Comparison of ENCODE assay signal across 10 mouse cellular contexts in the genomic region with DNA sequence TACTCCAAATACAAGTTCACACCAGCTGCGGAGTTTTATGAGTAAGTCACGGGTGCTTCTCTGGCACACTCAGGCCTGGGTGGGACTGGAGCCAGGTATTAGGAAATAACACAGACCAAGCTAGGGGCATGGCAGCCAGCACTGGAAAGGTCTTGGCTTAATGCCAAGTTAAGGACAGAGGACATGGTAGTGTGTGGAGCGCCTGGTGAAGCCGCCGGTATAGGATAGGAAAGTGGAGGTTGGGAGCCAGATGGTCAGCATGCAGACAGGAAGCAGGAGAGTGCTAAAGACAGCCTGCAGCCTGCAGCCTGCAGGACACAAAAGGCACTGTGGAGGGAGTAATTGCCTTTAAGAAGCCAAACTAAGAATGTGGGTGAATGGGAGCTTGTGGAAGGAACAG. TPM values are rescaled to one million over a fixed set of nuclear protein-coding genes. Genes with fewer than 3 reads are reported as not detected.
A peak's percentile ranks its signal among the peaks of the same experiment; 100 is the strongest.
DNase-seq lines count a peak whose midpoint lies in the region; ATAC-seq and TF ChIP-seq lines count a peak whose summit lies in the region.
"Had no signal": no experiment of that assay in that cellular context is flagged by ENCODE, and none has a peak within 500 bp of the region (broad histone marks: within the 10 kb centered on the region; RNA-seq: fewer than 3 reads in every experiment).

No protein-coding gene starts in this region.

- 0 out of 2 replicates have a peak, but pooled peaks have one; percentile 22 for TF ChIP-seq CTCF in heart, postnatal 0 days (IDR thresholded peaks at IDR 0.05; ENCODE audit: low read depth)

- TF ChIP-seq EP300 in heart, postnatal 0 days (IDR thresholded peaks at IDR 0.05; ENCODE audit: low read depth) = 0 out of 2 replicates have a peak, but pooled peaks have one; percentile 37

- 15% methylated on average over 5 of the region's 5 CpGs for WGBS in heart, postnatal 0 days
- WGBS in limb, embryonic 14.5 days = 18% methylated on average over 5 of the region's 5 CpGs

- 0 out of 2 replicates have a peak overlapping the region, but pooled peaks have one; percentile 7 for H3K4me2 ChIP-seq in heart, postnatal 0 days (ENCODE audit: low read depth, low read length)
- no peak overlapping the region for H3K4me2 ChIP-seq in limb, embryonic 14.5 days (replicated peaks; ENCODE audit: low read depth, low read length, severe bottlenecking)
- H3K4me2 ChIP-seq: liver, embryonic 15.5 days had no signal

- H3K4me3 ChIP-seq in heart, postnatal 0 days (ENCODE audit: low read depth, low read length) = no peak overlapping the region
- H3K4me3 ChIP-seq in limb, embryonic 14.5 days (replicated peaks; ENCODE audit: low read length) = no peak overlapping the region
- H3K4me3 ChIP-seq: liver, embryonic 15.5 days had no signal

- H3K27me3 ChIP-seq in heart, postnatal 0 days (ENCODE audit: control insufficient read depth, insufficient read depth, low read length) = 0 out of 2 replicates have a peak, but pooled peaks cover 3% of the 10 kb centered on the region
- H3K27me3 ChIP-seq in limb, embryonic 14.5 days (ENCODE audit: control insufficient read depth, insufficient read depth, low read length) = no peaks in the 10 kb centered on the region
- H3K27me3 ChIP-seq: liver, embryonic 15.5 days had no signal

- no peak overlapping the region for H3K9ac ChIP-seq in heart, postnatal 0 days (replicated peaks; ENCODE audit: low read depth, low read length)
- H3K9ac ChIP-seq in limb, embryonic 14.5 days (ENCODE audit: low read depth, low read length, severe bottlenecking) = no peak overlapping the region
- H3K9ac ChIP-seq: liver, embryonic 15.5 days had no signal

- ATAC-seq in heart, postnatal 0 days (ENCODE audit: insufficient read depth, low read depth) = peak; percentile 98
- peak; percentile 70 for ATAC-seq in limb, embryonic 14.5 days (ENCODE audit: low FRiP score, low read depth)
- no peak for ATAC-seq in megakaryocyte-erythroid progenitor cell, adult 5-6 weeks (replicated peaks; ENCODE audit: low FRiP score, low TSS enrichment, poor library complexity, severe bottlenecking)

- TF ChIP-seq POLR2A in limb, embryonic 14.5 days (IDR thresholded peaks at IDR 0.05; ENCODE audit: borderline replicate concordance, extremely low read depth, insufficient read depth, insufficient read length) = no peak

- H3K4me1 ChIP-seq in heart, postnatal 0 days (ENCODE audit: control insufficient read depth, insufficient read depth) = 0 out of 2 replicates have a peak, but pooled peaks cover 11% of the 10 kb centered on the region
- H3K4me1 ChIP-seq in limb, embryonic 14.5 days (ENCODE audit: control insufficient read depth, insufficient read depth, low read length) = peaks cover 7% of the 10 kb centered on the region
- H3K4me1 ChIP-seq: liver, embryonic 15.5 days had no signal

- no peak overlapping the region for H3K27ac ChIP-seq in heart, postnatal 0 days (ENCODE audit: low read depth)
- no peak overlapping the region for H3K27ac ChIP-seq in limb, embryonic 14.5 days (replicated peaks; ENCODE audit: low read depth, low read length)
- H3K27ac ChIP-seq: liver, embryonic 15.5 days had no signal

- H3K36me3 ChIP-seq in heart, postnatal 0 days (replicated peaks; ENCODE audit: control insufficient read depth, insufficient read depth, low read length) = no peaks in the 10 kb centered on the region
- no peaks in the 10 kb centered on the region for H3K36me3 ChIP-seq in limb, embryonic 14.5 days (ENCODE audit: control insufficient read depth, insufficient read depth, low read length)
- H3K36me3 ChIP-seq: liver, embryonic 15.5 days had no signal

- no peaks in the 10 kb centered on the region for H3K9me3 ChIP-seq in heart, postnatal 0 days (replicated peaks; ENCODE audit: control insufficient read depth, low read length)
- H3K9me3 ChIP-seq in limb, embryonic 14.5 days (ENCODE audit: control insufficient read depth, low read length) = no peaks in the 10 kb centered on the region
- H3K9me3 ChIP-seq: liver, embryonic 15.5 days had no signal

- peak; percentile 4 for DNase-seq in cerebellum, adult 9-11 months
- DNase-seq in cerebellum, adult 8-10 months = no peak
- DNase-seq in right cerebral cortex, postnatal 10 days (ENCODE audit: low spot score in 2 of 2) = peak; percentile 34 to 43
- no peak for DNase-seq in right cerebral cortex, adult 2 months (ENCODE audit: low spot score in 2 of 2)
- DNase-seq in heart, postnatal 0 days (ENCODE audit: low spot score) = peak; percentile 76
- DNase-seq in limb, embryonic 14.5 days (ENCODE audit: low spot score) = peak; percentile 57
- DNase-seq in urinary bladder, postnatal 36 days (ENCODE audit: low spot score in 2 of 2) = peak; percentile 25 to 79

RNA-seq across cellular contexts. Expression of gene Slc6a2, which starts 13.1 kb away (rescaled TPM):
- total RNA-seq in heart, postnatal 0 days (2014; rRNA removed; ENCODE audit: low replicate concordance) = 0.27 TPM in 1 of 2 replicates, not detected in the other
- not detected in 2 replicates for polyA plus RNA-seq in heart, postnatal 0 days (2015; fragmentation: Nextera tagmentation; extraction: Ambion mirVana)
- 0.23 and 0.28 TPM in 2 replicates for polyA plus RNA-seq in limb, embryonic 14.5 days (2012; rRNA removed)
- polyA plus RNA-seq in limb, embryonic 14.5 days (2014; fragmentation: Nextera tagmentation; extraction: Ambion mirVana) = 0.18 and 0.22 TPM in 2 replicates
- not detected in 2 replicates for total RNA-seq in megakaryocyte-erythroid progenitor cell, adult 5-6 weeks (2014; fragmentation: Nextera tagmentation)
- not detected in 2 replicates for total RNA-seq in megakaryocyte-erythroid progenitor cell, adult 5-6 weeks (2017)
- polyA plus RNA-seq: C2C12 had no signal

Comparison
In these comparisons a context has a peak if more than half of its experiments do, and no peak if none do; other contexts are left out.
1. DNase-seq: peak in cerebellum, adult 9-11 months (single experiment), right cerebral cortex, postnatal 10 days (2 of 2), heart, postnatal 0 days (single experiment), limb, embryonic 14.5 days (single experiment) and urinary bladder, postnatal 36 days (2 of 2); none in cerebellum, adult 8-10 months (single experiment) and right cerebral cortex, adult 2 months (0 of 2).